Mouse (Mus musculus): Measurements from ENCODE around the gene Wrnip1. TPM values are rescaled to one million over a fixed set of nuclear protein-coding genes. Genes with fewer than 3 reads are reported as not detected.

Wrnip1 gene
- polyA plus RNA-seq, 1 experiment from 2014 or later, result 14.0 TPM

- WGBS, result 89% methylated on average over 5 of the region's 5 CpGs
- Histone ChIP-seq H3K27me3 (replicated peaks; ENCODE audit: low read depth, poor library complexity, severe bottlenecking) (no peaks in the 10 kb centered on the region), H3K27ac (replicated peaks) (no peak overlapping the region), H3K36me3 (replicated peaks) (peaks cover 75% of the 10 kb centered on the region), H3K4me1 (no peaks in the 10 kb centered on the region), H3K9me3 (no peaks in the 10 kb centered on the region), H3K4me3 (no peak overlapping the region)
- DNase-seq (ENCODE audit: low spot score), result no peak
Measured at GRCm38 (mm10) chr13:32819926-32820325, 18.1 kb downstream of the Wrnip1 start.

GRCm38 (mm10) chr13:32821671-32822070, 19.8 kb downstream of the Wrnip1 start:
- Histone ChIP-seq H3K27me3 (replicated peaks; ENCODE audit: low read depth, poor library complexity, severe bottlenecking) (no peaks in the 10 kb centered on the region), H3K4me3 (no peak overlapping the region), H3K9me3 (no peaks in the 10 kb centered on the region), H3K36me3 (replicated peaks) (peaks cover 63% of the 10 kb centered on the region), H3K4me1 (no peaks in the 10 kb centered on the region), H3K27ac (replicated peaks) (no peak overlapping the region)
- no peak for DNase-seq (ENCODE audit: low spot score)
- 97% methylated on average over 4 of the region's 4 CpGs for WGBS

- Histone ChIP-seq H3K9me3 (no peaks in the 10 kb centered on the region), H3K27ac (replicated peaks) (no peak overlapping the region), H3K36me3 (replicated peaks) (peaks cover 50% of the 10 kb centered on the region), H3K4me1 (no peaks in the 10 kb centered on the region), H3K4me3 (no peak overlapping the region), H3K27me3 (replicated peaks; ENCODE audit: low read depth, poor library complexity, severe bottlenecking) (no peaks in the 10 kb centered on the region)
- no peak for DNase-seq (ENCODE audit: low spot score)
- WGBS, result 90% methylated on average over 6 of the region's 6 CpGs
Measured at GRCm38 (mm10) chr13:32823126-32823525, 21.3 kb downstream of the Wrnip1 start.

DNA sequence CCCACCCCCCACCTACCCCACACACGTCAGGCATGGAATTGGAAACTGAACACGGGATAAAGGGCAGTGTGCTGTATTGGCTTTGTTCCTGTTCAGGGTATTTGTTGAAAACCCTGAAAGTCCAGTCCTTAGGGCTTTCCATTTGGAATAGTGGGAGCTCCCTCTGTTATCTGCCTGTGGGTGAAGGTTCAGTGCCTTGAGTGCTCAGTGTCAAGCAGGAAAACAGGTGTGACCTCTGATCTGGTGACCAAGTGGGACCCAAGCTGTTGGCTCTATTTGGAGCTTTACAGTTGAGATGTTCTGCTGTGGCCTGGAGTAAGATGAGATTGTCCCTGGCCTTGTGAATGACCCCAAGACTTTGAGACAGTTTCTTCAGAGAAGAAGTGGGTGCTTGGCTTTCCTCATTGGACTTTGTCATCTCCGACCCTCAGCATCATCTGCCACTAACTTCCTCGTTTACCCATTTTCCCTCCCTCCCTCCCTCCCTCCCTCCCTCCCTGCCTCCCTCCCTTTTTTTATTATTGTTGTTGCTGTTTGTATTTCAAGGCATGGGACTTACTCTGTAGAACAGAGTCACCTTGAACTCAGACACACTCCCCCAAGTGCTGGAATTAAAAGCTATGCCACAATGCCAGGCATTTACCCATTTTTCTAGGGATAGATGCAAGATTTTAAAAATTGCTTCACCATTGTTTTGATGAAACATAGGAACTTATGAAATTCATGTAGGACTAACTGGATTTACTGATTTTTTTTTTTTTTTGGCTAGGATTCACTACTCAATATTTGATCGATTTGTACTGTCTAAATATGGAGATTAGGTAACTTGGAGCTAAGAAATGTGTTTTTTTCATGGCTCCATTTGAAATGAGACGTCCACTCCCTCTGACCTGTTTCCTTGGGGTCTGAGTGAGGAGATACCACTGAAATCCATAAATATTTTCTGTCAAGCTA, 22.8 kb downstream of the Wrnip1 start:
- DNase-seq (ENCODE audit: low spot score), result no peak
- Histone ChIP-seq H3K4me1 (no peaks in the 10 kb centered on the region), H3K36me3 (replicated peaks) (peaks cover 35% of the 10 kb centered on the region), H3K27me3 (replicated peaks; ENCODE audit: low read depth, poor library complexity, severe bottlenecking) (no peaks in the 10 kb centered on the region), H3K4me3 (no peak overlapping the region), H3K9me3 (no peaks in the 10 kb centered on the region), H3K27ac (replicated peaks) (no peak overlapping the region)
- 79% methylated on average over 6 of the region's 6 CpGs for WGBS

DNA sequence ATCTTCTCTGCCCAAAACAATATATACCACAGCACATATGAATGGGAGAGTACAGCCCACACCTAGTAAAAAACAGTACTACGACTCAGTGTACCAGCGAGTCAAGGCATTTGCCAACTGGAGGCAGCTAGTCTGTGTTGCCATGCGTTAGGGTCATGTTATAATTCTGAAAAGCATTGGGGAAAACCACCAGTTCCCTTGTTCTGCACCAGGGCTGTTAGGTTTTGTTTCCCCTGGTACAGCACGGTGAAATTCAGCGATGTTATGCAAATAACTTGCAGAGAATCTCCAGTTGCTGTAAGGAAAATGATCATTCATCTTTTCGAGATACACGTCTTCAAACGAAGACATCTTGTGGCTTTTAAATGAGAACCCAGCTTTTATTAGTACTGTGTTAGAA, 23.7 kb downstream of the Wrnip1 start:
- no peak for DNase-seq (ENCODE audit: low spot score)
- H3K9me3 ChIP-seq, result no peaks in the 10 kb centered on the region
- H3K27me3 ChIP-seq (replicated peaks; ENCODE audit: low read depth, poor library complexity, severe bottlenecking), result no peaks in the 10 kb centered on the region
- no peak overlapping the region for H3K4me3 ChIP-seq
- no peaks in the 10 kb centered on the region for H3K4me1 ChIP-seq
- H3K27ac ChIP-seq (replicated peaks), result no peak overlapping the region
- WGBS, result 92% methylated on average over 8 of the region's 8 CpGs
- H3K36me3 ChIP-seq (replicated peaks), result peaks cover 26% of the 10 kb centered on the region

DNA sequence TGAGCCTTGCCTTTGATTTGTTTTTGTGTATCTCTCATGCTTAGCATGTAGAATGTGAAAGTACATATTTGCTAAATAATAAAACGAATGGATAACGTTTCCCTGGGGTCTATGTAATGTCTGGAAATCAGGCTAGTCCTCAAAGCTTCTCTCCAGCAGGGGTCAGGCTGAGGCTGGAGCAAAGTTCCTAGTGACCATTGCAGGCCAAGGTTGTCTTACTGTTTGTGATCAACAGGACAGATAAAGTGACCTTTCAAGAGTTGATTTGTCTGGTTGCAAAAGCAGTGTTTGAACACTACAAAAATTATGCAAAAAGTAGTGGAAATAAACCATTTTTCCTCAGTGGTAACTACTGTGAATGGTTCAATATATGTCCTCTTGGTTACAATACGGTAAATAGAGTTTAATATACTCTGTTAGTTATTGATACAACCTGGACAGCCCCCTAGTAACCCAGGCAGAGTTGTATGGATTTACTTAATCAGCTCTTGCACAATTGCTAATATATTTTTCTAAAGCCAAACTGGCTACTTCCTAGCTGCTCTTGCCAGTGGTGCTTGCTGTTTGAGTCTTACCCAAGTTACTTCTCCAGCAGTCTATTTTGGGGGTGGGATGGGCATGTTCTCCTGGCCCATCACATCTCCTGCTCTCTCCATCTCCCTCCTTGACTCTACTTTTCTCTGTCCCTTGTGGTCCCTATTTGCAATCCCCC, 25.4 kb downstream of the Wrnip1 start:
- WGBS, result 79% methylated on average over 3 of the region's 3 CpGs

GRCm38 (mm10) chr13:32827951-32828350, 26.1 kb downstream of the Wrnip1 start:
- 60% methylated on average over 4 of the region's 4 CpGs for WGBS
- Histone ChIP-seq H3K36me3 (replicated peaks) (peaks cover 4% of the 10 kb centered on the region; the same call in 1 of the 2 replicates), H3K27me3 (replicated peaks; ENCODE audit: low read depth, poor library complexity, severe bottlenecking) (no peaks in the 10 kb centered on the region), H3K27ac (replicated peaks) (no peak overlapping the region), H3K4me3 (no peak overlapping the region), H3K4me1 (no peaks in the 10 kb centered on the region), H3K9me3 (no peaks in the 10 kb centered on the region)
- DNase-seq (ENCODE audit: low spot score), result peak; percentile 61

More for the DNA sequence above, 25.4 kb downstream of the Wrnip1 start:
- H3K27me3 ChIP-seq (replicated peaks; ENCODE audit: low read depth, poor library complexity, severe bottlenecking), result no peaks in the 10 kb centered on the region
- no peaks in the 10 kb centered on the region for H3K4me1 ChIP-seq
- no peak for DNase-seq (ENCODE audit: low spot score)
- no peak overlapping the region for H3K27ac ChIP-seq (replicated peaks)
- peaks cover 9% of the 10 kb centered on the region; the same call in 1 of the 2 replicates for H3K36me3 ChIP-seq (replicated peaks)
- no peak overlapping the region for H3K4me3 ChIP-seq
- no peaks in the 10 kb centered on the region for H3K9me3 ChIP-seq

GRCm38 (mm10) chr13:32828886-32829285, 27.0 kb downstream of the Wrnip1 start:
- Histone ChIP-seq H3K27ac (replicated peaks) (no peak overlapping the region), H3K27me3 (replicated peaks; ENCODE audit: low read depth, poor library complexity, severe bottlenecking) (no peaks in the 10 kb centered on the region), H3K36me3 (replicated peaks) (no peaks in the 10 kb centered on the region), H3K9me3 (no peaks in the 10 kb centered on the region), H3K4me3 (no peak overlapping the region), H3K4me1 (no peaks in the 10 kb centered on the region)
- WGBS, result 90% methylated on average over 4 of the region's 4 CpGs
- DNase-seq (ENCODE audit: low spot score), result no peak

DNA sequence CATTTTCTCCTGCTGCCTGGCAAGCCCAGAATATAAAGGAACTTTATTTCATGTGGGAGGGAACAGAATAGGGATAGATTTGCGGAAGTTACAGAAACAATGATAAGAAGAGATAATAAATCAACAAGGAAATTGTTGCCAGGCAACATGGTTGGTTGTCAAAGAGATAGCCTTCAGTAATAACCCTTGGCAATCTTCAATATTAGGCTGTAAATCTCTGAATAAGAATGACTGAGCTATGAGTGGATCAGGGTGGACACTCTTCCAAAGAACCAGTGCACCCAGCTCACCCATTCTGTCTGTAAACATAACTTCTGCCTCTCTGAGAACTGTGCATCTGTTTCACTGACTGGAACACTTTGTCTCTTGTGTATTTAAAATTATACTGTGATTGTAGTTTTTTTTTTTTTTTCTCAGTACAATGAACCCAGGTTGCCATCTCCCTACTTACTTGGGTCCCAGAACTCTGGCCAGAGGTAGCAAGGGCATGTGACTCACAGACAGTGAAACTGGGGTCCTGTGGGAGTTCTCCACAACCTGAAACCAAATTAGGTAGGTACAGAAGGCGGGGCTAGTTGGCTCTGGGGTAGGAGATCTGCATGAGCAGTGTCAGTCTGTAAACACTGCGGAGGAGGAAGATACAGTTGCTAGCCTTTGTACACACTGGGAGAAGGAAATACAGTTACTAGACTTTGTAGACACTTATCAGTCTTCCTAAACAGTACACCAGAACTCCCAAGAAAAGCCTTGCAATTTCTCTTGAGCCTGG, 29.9 kb downstream of the Wrnip1 start:
- Histone ChIP-seq H3K4me1 (no peaks in the 10 kb centered on the region), H3K9me3 (no peaks in the 10 kb centered on the region), H3K27me3 (replicated peaks; ENCODE audit: low read depth, poor library complexity, severe bottlenecking) (no peaks in the 10 kb centered on the region), H3K36me3 (replicated peaks) (no peaks in the 10 kb centered on the region), H3K27ac (replicated peaks) (no peak overlapping the region), H3K4me3 (no peak overlapping the region)
- no peak for DNase-seq (ENCODE audit: low spot score)
- 89% methylated on average over 3 of the region's 3 CpGs for WGBS

DNA sequence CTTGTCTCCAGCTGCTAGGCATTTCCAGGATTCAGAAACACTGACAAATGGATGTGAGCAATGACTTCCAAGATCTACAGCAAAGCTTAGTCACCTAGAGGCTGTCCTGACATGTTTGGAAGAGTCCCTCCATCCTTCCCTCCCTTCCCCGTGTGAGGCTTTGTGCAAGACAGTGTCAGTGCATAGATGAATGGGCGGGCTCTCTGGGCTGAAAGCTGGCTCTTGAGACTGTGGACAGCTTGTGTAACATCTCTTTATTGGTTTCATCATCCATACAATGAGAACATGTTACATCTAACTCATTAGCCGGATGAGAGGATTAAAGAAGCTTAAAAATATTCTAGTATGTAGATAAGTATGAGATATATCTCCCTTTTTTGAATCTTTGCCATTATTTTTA, 30.9 kb downstream of the Wrnip1 start:
- 75% methylated on average over 3 of the region's 3 CpGs for WGBS
- DNase-seq (ENCODE audit: low spot score), result no peak
- Histone ChIP-seq H3K4me1 (no peaks in the 10 kb centered on the region), H3K27ac (replicated peaks) (no peak overlapping the region), H3K4me3 (no peak overlapping the region), H3K36me3 (replicated peaks) (no peaks in the 10 kb centered on the region), H3K9me3 (no peaks in the 10 kb centered on the region), H3K27me3 (replicated peaks; ENCODE audit: low read depth, poor library complexity, severe bottlenecking) (no peaks in the 10 kb centered on the region)

DNA sequence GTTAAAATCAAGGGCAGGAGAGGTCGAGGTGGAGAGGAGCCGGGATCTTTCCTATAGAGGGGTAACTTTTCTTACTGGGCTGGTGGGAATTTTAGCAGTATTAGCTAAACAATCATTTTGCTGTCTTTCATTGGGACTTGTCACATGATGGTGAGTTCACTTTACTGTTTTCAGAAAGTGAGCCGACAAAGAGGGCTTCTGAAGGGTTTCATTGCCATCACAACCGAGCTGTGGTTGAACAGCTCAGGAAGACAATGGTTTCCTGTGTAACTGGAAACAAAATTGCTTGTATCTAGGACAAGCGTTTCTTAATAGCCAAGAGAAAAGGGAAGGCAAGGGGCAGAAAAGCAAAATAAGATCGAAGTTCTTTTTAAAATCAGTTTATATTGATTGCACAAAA, 31.4 kb downstream of the Wrnip1 start:
- H3K4me1 ChIP-seq, result no peaks in the 10 kb centered on the region
- H3K4me3 ChIP-seq, result no peak overlapping the region
- no peaks in the 10 kb centered on the region for H3K9me3 ChIP-seq
- H3K27ac ChIP-seq (replicated peaks), result no peak overlapping the region
- DNase-seq (ENCODE audit: low spot score), result no peak
- no peaks in the 10 kb centered on the region for H3K27me3 ChIP-seq (replicated peaks; ENCODE audit: low read depth, poor library complexity, severe bottlenecking)
- H3K36me3 ChIP-seq (replicated peaks), result no peaks in the 10 kb centered on the region
- WGBS, result 57% methylated on average over 6 of the region's 6 CpGs

- no peaks in the 10 kb centered on the region for H3K36me3 ChIP-seq (replicated peaks)
- no peak overlapping the region for H3K4me3 ChIP-seq
- DNase-seq (ENCODE audit: low spot score), result no peak
- no peaks in the 10 kb centered on the region for H3K4me1 ChIP-seq
- 94% methylated on average over 5 of the region's 5 CpGs for WGBS
- no peak overlapping the region for H3K27ac ChIP-seq (replicated peaks)
- H3K27me3 ChIP-seq (replicated peaks; ENCODE audit: low read depth, poor library complexity, severe bottlenecking), result no peaks in the 10 kb centered on the region
- H3K9me3 ChIP-seq, result no peaks in the 10 kb centered on the region
Measured at GRCm38 (mm10) chr13:32834513-32834912, 32.7 kb downstream of the Wrnip1 start.
